Mouse (Mus musculus) heart, postnatal 36 days (tissue): ENCODE results near the gene Acp2. TPM values are rescaled to one million over a fixed set of nuclear protein-coding genes. Genes with fewer than 3 reads are reported as not detected.
A peak's percentile ranks its signal among the peaks of the same experiment; 100 is the strongest.

Source experiments
- DNase-seq, 2 experiments: peaks; one replicate each; pipeline ENCODE4 v3.0.0; 2021 to 2022
- intact Hi-C: fragments of 180-260 bp; cut with DNase I; formaldehyde crosslinking; loops from one replicate; pipeline ENCODE4 v1.15.1; 2025
- total RNA-seq, 2 experiments: library from RNA; stranded (reverse); gene quantifications; 2 replicates each; pipeline ENCODE4 v1.2.3; 2021

The Acp2 gene
- total RNA-seq, 2 experiments from 2014 or later: 18.0 to 19.5 TPM

DNA sequence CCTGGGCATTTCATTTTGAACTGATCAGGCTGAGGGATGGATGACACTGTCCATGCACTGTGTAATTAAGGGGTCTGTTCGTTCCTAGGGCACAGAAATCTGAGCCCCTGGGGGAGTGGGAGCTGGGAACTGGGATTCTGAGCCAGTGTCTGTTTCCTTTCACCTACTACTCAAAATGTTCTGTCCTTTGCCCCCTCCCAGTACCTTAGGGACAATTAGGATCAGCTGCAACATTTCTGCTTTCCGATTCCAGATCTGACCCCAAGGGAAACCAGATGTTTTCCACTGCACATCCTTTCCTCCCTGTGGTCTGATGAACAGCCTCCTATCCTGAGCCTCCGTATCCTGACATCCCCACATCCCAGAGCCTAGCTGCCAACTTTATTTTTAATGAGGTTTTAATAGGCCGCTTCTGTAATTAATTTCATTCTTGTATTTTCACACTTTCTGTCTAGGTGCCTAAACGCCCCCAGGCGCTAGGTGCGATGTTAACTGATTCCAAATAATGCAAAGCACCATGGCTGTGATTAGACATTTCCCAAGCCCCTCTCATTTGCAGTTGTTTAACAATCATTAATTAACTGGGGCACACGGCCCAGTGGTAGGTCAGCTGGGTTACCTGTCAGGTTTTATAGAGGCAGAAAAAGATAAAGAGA is 52.2 kb downstream of the Acp2 start:
- DNase-seq: no peak
- intact Hi-C loops: loop anchor here (5.0 kb wide), 1 partner anchor 138 kb away; the partner anchor contains the start of gene Mybpc3

DNA sequence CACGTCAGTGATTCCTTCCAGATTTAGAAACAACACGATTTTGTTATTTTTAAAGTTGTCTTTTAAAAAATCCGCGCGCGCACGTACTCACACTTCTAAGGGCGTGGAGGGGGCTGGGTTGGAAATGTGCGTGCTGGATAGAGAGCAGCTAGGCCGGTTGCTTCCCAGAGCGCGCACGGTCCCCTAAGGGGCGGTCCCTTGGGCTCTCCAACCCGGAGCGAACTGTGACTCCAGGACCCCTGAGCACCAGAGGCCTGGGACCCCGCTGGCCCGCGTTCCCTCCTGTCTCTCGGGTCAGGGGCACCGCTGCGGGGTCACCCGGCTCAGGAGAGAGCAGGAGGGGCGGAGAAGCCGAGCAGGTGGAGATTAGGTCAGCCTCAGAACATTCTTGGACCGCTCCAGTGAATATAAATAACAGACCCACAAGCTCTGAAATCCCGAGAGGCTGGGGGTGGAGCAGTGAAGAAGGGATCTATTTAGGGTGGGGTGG is 53.0 kb downstream of the Acp2 start, which contains the start of gene Pacsin3:
Pacsin3 (plus strand) TSS at position 294 of the 490 bp plus-strand sequence.
- intact Hi-C loops: loop anchor here (1.0 to 5.0 kb wide), 2 partner anchors 18 to 138 kb away; partner anchors contain the start of gene Mybpc3
- peak; percentile 39 to 70 for DNase-seq

DNA sequence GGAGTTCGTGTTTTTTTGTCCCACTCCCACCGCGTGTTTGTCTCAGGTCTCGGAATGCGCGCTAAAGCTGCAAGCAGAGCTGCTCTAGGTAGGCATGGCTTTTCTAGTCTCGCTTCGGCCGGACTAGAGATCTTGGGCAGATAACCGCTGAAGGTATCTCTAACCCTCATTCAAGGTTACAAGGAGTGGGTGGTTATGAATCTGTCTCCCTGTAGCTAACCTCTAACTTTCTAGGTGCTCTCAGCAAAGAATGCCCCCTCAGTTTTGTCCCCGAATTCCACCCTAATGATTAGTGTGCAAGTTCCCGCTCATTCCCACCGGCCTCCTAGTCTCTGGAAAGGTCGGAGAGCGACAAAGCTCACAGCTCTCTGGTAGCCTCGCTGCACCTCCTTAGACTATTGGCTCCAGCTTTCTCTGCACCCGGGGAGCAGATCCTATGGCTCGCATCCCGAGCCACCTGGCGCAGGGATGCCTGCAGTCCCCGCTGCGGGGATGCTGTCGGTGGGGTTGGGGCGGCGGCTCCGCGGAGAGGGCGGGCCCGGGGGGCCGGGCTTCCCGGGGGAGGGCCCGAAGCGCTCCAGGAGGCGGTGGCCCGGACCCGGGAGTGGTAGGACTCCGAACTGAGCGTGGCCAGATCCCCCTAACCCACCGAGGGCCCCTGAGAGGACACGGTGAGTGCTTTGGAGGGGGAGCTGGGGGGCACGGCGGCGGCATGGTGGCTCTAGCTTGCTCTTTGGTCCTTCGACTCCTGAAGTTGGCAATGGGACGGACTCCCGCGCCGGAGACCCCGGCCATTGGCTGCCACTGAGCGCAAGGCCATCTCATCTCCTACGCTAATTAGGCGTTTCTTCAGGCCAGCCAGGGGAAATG is 53.8 kb downstream of the Acp2 start:
- intact Hi-C loops: loop anchor here (1.0 to 5.0 kb wide), 2 partner anchors 19 to 139 kb away; partner anchors contain the start of gene Mybpc3
- peak; percentile 65 to 78 for DNase-seq

DNA sequence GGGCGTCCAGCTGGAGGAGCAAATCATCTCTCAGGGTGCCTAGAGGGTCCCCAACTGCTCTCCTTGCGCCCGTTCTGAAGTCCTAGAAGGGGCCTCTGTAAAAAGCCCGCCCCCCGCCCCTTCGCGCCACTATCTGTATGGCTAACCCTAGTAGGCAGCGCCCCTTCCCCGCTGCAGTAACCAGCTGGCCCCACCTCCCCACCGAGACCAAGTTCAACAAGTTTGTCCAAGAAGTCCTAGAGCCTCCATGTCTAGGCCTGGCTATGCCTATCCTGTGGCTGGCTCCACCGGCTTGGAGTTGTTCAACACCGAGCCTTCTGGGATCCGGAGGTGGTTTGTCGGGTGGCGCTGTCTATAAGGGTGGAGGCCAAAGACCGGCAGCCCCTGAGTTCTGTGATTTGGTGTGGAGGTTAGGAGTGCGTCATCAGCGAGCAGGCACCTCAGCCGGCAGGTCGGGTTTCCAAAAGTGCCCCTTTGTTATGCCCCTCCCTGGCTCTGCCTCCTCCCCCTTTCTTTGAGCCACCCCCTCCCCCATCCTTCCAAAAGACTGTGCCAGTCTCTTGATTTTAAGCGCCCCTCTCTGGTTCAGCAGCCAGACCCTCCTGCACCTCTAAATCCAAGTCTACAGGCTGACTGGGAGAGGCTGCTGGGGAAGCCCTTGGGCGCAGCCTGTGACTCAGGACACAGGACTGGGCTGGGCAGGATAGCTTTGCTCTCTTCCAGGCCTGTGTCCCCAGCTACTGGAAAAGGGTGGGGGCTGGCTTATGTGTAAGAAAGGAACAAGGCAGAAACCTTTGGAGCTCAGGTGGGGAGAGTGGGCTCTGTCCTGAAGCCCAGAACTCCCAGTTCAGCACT is 54.7 kb downstream of the Acp2 start:
- intact Hi-C loops: loop anchor here (5.0 kb wide), 1 partner anchor 140 kb away; the partner anchor contains the start of gene Mybpc3
- peak; percentile 23 to 52 for DNase-seq

DNA sequence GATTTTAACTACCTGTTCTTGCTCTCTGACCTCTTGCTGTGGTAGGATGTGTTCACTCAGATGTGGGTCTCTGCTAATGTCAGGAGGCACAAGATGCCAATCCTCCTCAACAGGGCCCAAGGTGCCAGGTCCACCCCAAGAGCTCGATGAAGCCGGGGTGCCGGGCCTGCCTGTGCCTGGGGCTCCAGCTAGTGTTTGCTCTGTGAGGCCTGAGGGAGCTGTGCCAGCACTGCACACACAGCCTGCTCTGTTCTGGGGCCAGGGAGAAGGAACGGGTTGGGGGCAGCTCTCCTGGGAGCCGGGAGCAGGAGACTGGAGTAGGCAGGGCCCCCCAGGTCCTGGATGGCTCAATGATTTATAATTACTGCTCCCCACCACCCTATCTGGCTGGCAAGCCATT is 55.4 kb downstream of the Acp2 start:
- no peak for DNase-seq
- intact Hi-C loops: loop anchor here (5.0 kb wide), 1 partner anchor 141 kb away; the partner anchor contains the start of gene Mybpc3

DNA sequence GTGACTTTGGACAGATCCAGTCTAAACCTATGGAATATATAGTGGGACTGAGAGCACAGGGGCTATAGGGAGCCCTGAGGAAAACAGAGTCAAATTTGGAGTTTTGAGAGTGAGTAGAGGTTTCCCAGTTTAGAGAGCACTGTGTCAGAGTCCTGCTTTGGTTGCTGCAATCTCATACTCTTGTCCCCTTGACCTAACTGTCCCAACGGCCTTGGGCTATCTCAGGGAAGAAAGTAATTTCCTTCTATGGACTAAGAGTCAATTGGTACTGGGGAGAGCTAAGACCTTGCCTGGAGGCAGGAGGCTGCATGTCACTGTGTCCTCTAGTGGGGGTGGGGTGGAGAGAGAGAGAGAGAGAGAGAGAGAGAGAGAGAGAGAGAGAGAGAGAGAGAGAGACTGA is 56.1 kb downstream of the Acp2 start:
- no peak for DNase-seq
- intact Hi-C loops: loop anchor here (5.0 kb wide), 1 partner anchor 142 kb away; the partner anchor contains the start of gene Mybpc3

DNA sequence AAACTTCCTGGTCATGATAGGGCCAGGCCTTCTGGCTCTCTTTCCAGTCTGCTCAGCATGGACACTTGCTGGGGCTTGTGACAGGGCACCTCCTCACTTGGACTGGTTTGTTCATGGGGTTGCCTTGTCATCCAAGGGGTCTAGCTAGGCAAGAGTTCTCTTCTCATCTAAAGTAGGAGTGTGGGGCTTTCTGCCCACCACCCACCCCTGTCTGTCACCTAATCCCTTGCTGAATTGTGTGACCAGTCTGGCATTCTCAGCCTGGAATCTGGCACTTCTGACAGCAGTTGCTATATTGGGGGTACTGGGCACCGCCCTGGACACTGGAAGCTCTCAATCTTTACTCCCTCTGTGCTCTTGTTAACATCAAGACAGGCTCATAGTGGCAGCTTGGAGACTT is 56.8 kb downstream of the Acp2 start:
- intact Hi-C loops: loop anchor here (5.0 kb wide), 1 partner anchor 142 kb away; the partner anchor contains the start of gene Mybpc3
- no peak for DNase-seq

Other genes with a start within 250 kb of the Acp2 start
- gene Rapsn, start 167.3 kb upstream of the Acp2 start, total RNA-seq: 10 to 100 TPM; 16.9 to 17.8 TPM
- 100 to 1,000 TPM; 211 to 237 TPM for gene Psmc3, start 148.9 kb upstream of the Acp2 start, total RNA-seq
- 10 to 100 TPM; 21.7 to 24.2 TPM for gene Slc39a13, start 132.5 kb upstream of the Acp2 start, total RNA-seq
- 1 to 10 TPM; 4.2 to 6.2 TPM for gene Spi1, start 120.5 kb upstream of the Acp2 start, total RNA-seq
- gene Mybpc3, start 84.7 kb upstream of the Acp2 start, total RNA-seq: 1,000 to 10,000 TPM; 1,434 to 1,723 TPM
- 1 to 10 TPM; 5.8 to 6.6 TPM for gene Madd, start 19.0 kb upstream of the Acp2 start, total RNA-seq
- gene Nr1h3, start 51 bp upstream of the Acp2 start, total RNA-seq: 10 to 100 TPM; 17.3 TPM
- 1 to 10 TPM; 3.0 to 3.9 TPM for gene Ddb2, start 34.1 kb downstream of the Acp2 start, total RNA-seq
- gene Pacsin3, start 53.1 kb downstream of the Acp2 start, total RNA-seq: 100 to 1,000 TPM; 150 to 151 TPM
- gene Arfgap2, start 62.1 kb downstream of the Acp2 start, total RNA-seq: 10 to 100 TPM; 57.1 to 60.9 TPM
- 10 to 100 TPM in 1 of 2 experiments, 1 to 10 TPM in 1; 9.4 to 12.1 TPM for gene 1110051M20Rik, start 241.8 kb downstream of the Acp2 start, total RNA-seq